In genomic region chr17:22799707-22800106, GRCm38 (mm10) we compare ENCODE assay signal across 10 mouse cellular contexts.
A peak's percentile ranks its signal among the peaks of the same experiment; 100 is the strongest.
DNase-seq lines count a peak whose midpoint lies in the region; ATAC-seq and TF ChIP-seq lines count a peak whose summit lies in the region.
"Had no signal": no experiment of that assay in that cellular context is flagged by ENCODE, and none has a peak within 500 bp of the region (broad histone marks: within the 10 kb centered on the region; RNA-seq: fewer than 3 reads in every experiment).

No protein-coding gene starts in this region.

- intact Hi-C loops in heart, postnatal 10 days (cut with DNase I) = no loop called here

- no peak overlapping the region for H3K9ac ChIP-seq in midbrain, postnatal 0 days (replicated peaks; ENCODE audit: low read length, poor library complexity, severe bottlenecking)
- no peak overlapping the region for H3K9ac ChIP-seq in midbrain, embryonic 16.5 days (ENCODE audit: low read depth, low read length)
- H3K9ac ChIP-seq: neural tube, embryonic 12.5 days had no signal

- no peak for ATAC-seq in midbrain, postnatal 0 days (ENCODE audit: low FRiP score)
- no peak for ATAC-seq in midbrain, embryonic 16.5 days

- no peak overlapping the region for H3K4me2 ChIP-seq in midbrain, postnatal 0 days (ENCODE audit: low read depth, low read length, poor library complexity, severe bottlenecking)
- no peak overlapping the region for H3K4me2 ChIP-seq in midbrain, embryonic 16.5 days (ENCODE audit: low read length)
- H3K4me2 ChIP-seq: neural tube, embryonic 12.5 days had no signal

- no peaks in the 10 kb centered on the region for H3K4me1 ChIP-seq in midbrain, postnatal 0 days (ENCODE audit: insufficient read depth, low read length)
- no peaks in the 10 kb centered on the region for H3K4me1 ChIP-seq in midbrain, embryonic 16.5 days (ENCODE audit: control insufficient read depth, insufficient read depth, low read length)
- H3K4me1 ChIP-seq: neural tube, embryonic 12.5 days had no signal

- DNase-seq in heart, postnatal 10 days = peak; percentile 8 to 23
- no peak for DNase-seq in heart, adult 11 months
- DNase-seq in midbrain, postnatal 0 days (ENCODE audit: low spot score) = no peak
- peak; percentile 9 for DNase-seq in brain, adult 2 months (ENCODE audit: low read depth, low spot score)
- peak; percentile 18 for DNase-seq in thymus, postnatal 14 days
- no peak for DNase-seq in heart, adult 9 months (ENCODE audit: low spot score in 2 of 2)
- no peak for DNase-seq in gastrocnemius, postnatal 10 days

- 73% methylated on average over 2 of the region's 2 CpGs for WGBS in midbrain, postnatal 0 days
- 68% methylated on average over 2 of the region's 2 CpGs for WGBS in midbrain, embryonic 16.5 days

- H3K36me3 ChIP-seq in midbrain, postnatal 0 days (ENCODE audit: insufficient read depth, low read length) = 0 out of 2 replicates have a peak, but pooled peaks cover 4% of the 10 kb centered on the region
- peaks cover 17% of the 10 kb centered on the region for H3K36me3 ChIP-seq in midbrain, embryonic 16.5 days (ENCODE audit: control insufficient read depth, insufficient read depth, low read length)
- H3K36me3 ChIP-seq: G1E had no signal

- 0 out of 2 replicates have a peak, but pooled peaks have one; percentile 2 for TF ChIP-seq CTCF in midbrain, postnatal 0 days (IDR thresholded peaks at IDR 0.05)

- H3K27me3 ChIP-seq in midbrain, postnatal 0 days (ENCODE audit: insufficient read depth, low read length) = no peaks in the 10 kb centered on the region
- no peaks in the 10 kb centered on the region for H3K27me3 ChIP-seq in midbrain, embryonic 16.5 days (ENCODE audit: control insufficient read depth, insufficient read depth, low read depth, low read length)
- H3K27me3 ChIP-seq: neural tube, embryonic 12.5 days had no signal

- H3K4me3 ChIP-seq in midbrain, postnatal 0 days (ENCODE audit: low read depth, low read length) = no peak overlapping the region
- no peak overlapping the region for H3K4me3 ChIP-seq in midbrain, embryonic 16.5 days (ENCODE audit: low read depth, low read length)
- H3K4me3 ChIP-seq: neural tube, embryonic 12.5 days had no signal

- H3K9me3 ChIP-seq in midbrain, postnatal 0 days (ENCODE audit: low read length) = peaks cover 20% of the 10 kb centered on the region
- H3K9me3 ChIP-seq in midbrain, embryonic 16.5 days (replicated peaks; ENCODE audit: control insufficient read depth, low read length, poor library complexity, severe bottlenecking) = peaks cover 30% of the 10 kb centered on the region
- H3K9me3 ChIP-seq: G1E had no signal

- no peak overlapping the region for H3K27ac ChIP-seq in midbrain, postnatal 0 days (ENCODE audit: low read depth, low read length)
- H3K27ac ChIP-seq in midbrain, embryonic 16.5 days (ENCODE audit: low read length) = no peak overlapping the region
- H3K27ac ChIP-seq: neural tube, embryonic 12.5 days had no signal

Comparison
In these comparisons a context has a peak if more than half of its experiments do, and no peak if none do; other contexts are left out.
1. DNase-seq: peak in heart, postnatal 10 days (2 of 2), brain, adult 2 months (single experiment) and thymus, postnatal 14 days (single experiment); none in heart, adult 11 months (single experiment), midbrain, postnatal 0 days (single experiment), heart, adult 9 months (0 of 2) and gastrocnemius, postnatal 10 days (single experiment).